Mouse (Mus musculus) liver, embryonic 15.5 days (tissue): ENCODE measurements around the gene Rgcc. TPM values are rescaled to one million over a fixed set of nuclear protein-coding genes. Genes with fewer than 3 reads are reported as not detected.

Experiments used
- ATAC-seq: fragments of 200-750 bp; cut with Nextera tagmentation; 2 replicates; pipeline ENCODE4 v1.8.0; 2017; ENCODE audit warnings: moderate number of reproducible peaks, mild to moderate bottlenecking, moderate library complexity; ENCODE audit not compliant: insufficient read depth
- H3K27ac ChIP-seq: fragments of 300-500 bp; sonication (generic); replicated peaks from 2 replicates; pipeline ENCODE4 v1.5.1; 2015; ENCODE audit warnings: mild to moderate bottlenecking, inconsistent platforms
- H3K27me3 ChIP-seq: fragments of 300-500 bp; sonication (generic); 2 replicates; pipeline ENCODE4 v1.6.1; 2015; ENCODE audit warnings: mild to moderate bottlenecking, inconsistent platforms
- H3K36me3 ChIP-seq: fragments of 300-500 bp; sonication (generic); replicated peaks from 2 replicates; pipeline ENCODE4 v1.6.1; 2015; ENCODE audit warnings: moderate library complexity, mild to moderate bottlenecking, inconsistent platforms
- H3K4me1 ChIP-seq: fragments of 300-500 bp; sonication (generic); replicated peaks from 2 replicates; pipeline ENCODE4 v1.6.1; 2015; ENCODE audit warnings: inconsistent platforms
- H3K4me2 ChIP-seq: fragments of 300-500 bp; sonication (generic); 2 replicates; pipeline ENCODE4 v1.6.1; 2015; ENCODE audit warnings: moderate library complexity, mild to moderate bottlenecking, inconsistent platforms
- H3K4me3 ChIP-seq: fragments of 300-500 bp; sonication (generic); replicated peaks from 2 replicates; pipeline ENCODE4 v1.5.1; 2015; ENCODE audit warnings: mild to moderate bottlenecking, inconsistent platforms
- H3K9ac ChIP-seq: fragments of 300-500 bp; sonication (generic); 2 replicates; pipeline ENCODE4 v1.6.1; 2015; ENCODE audit warnings: moderate library complexity, mild to moderate bottlenecking, inconsistent platforms
- H3K9me3 ChIP-seq: fragments of 300-500 bp; sonication (generic); replicated peaks from 2 replicates; pipeline ENCODE4 v1.6.1; 2016; ENCODE audit warnings: inconsistent platforms
- WGBS: fragments of 180-500 bp; shearing (Covaris S2); methylation state at CpG from one replicate; pipeline ENCODE4 v1.1.7; 2015; ENCODE audit warnings: mixed read lengths; ENCODE audit not compliant: insufficient replicate concordance; 5-methylcytosine and 5-hydroxymethylcytosine counted together
- polyA plus RNA-seq: library from polyadenylated mRNA; unstranded; fragments of >200 nt; fragmentation: Nextera tagmentation; extraction: Ambion mirVana; gene quantifications from 2 replicates; pipeline ENCODE4 v1.2.1, GENCODE M21; 2015

Rgcc gene
- polyA plus RNA-seq: 291 and 294 TPM in 2 replicates

DNA sequence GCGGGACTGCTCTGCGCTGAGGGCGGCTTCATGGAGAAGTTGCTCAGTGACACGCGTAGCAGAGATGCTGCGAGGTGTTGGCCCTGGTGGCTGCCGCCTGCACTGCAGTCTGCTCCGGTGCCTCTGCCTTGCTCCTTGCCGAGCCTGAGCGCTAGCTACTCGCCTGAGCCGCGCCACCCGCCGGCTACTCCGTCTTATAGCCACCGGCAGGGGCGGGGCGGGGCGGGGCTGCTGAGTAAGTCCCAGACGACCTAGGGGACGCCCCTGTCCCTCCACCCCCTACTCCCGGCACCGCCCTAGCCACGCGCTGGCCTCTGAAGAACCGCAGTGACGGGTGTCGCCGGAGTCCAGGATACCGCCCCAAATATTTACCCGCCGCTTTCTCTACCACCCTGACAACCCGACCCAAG is at the start of gene Rgcc:
Rgcc (minus strand) TSS at position 180 of the 410 bp plus-strand sequence.
- Histone ChIP-seq H3K4me3 (peak within 1 kb of the TSS; percentile 81), H3K9ac (peak within 1 kb of the TSS; percentile 91), H3K4me2 (peak within 1 kb of the TSS; percentile 76), H3K36me3 (peaks cover 33% of the 10 kb centered on the region), H3K9me3 (no peaks in the 10 kb centered on the region), H3K27me3 (no peaks in the 10 kb centered on the region), H3K27ac (peak within 1 kb of the TSS; percentile 92), H3K4me1 (peaks cover 71% of the 10 kb centered on the region)
- ATAC-seq: peak; percentile 95
- WGBS: under 1% methylated on average over 34 of the region's 34 CpGs

DNA sequence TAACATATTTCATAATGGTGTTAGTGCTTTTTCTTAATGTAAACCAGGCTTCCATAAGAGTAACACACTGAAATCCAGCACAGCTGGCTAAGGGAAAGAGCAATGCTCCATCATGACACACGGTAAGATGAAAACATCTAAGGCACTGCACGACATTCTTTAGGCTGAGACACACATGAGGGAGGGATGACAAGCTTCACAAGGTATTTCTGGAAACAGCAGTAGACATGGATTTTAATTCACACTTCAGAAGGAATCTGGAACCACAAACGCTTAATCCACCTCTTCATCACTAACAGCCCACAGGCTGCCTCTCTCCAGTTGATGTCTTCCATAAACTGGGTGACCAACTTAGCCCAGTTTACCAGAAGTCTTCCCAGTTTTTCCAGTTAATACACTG is 44.9 kb upstream of the Rgcc start:
- no peaks in the 10 kb centered on the region for H3K4me1 ChIP-seq
- H3K9me3 ChIP-seq: no peaks in the 10 kb centered on the region
- WGBS: 92% methylated on average over 3 of the region's 3 CpGs
- ATAC-seq: no peak
- H3K27me3 ChIP-seq: no peaks in the 10 kb centered on the region
- H3K36me3 ChIP-seq: peaks cover 69% of the 10 kb centered on the region
- no peak overlapping the region for H3K27ac ChIP-seq
- H3K4me3 ChIP-seq: no peak overlapping the region
- no peak overlapping the region for H3K4me2 ChIP-seq
- H3K9ac ChIP-seq: no peak overlapping the region

DNA sequence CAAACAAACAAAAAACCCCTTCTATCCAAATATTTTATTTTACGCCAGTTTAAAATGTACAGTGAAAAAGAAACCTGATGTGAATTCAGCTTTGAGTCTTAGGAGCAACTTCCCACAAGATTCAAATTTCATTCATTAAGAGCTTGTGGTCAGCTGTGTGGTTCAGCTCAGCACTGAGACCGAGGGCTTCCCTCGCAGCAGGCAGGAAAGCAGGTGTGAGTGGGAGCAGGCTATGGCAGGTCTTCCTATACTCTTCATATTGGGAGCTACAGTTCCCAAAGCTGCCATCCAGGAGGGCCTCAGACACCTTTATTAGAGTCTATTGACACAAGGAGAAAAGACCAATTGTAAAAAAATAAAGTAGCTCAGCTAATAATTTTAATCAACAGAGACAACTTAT is 34.2 kb upstream of the Rgcc start:
- H3K4me3 ChIP-seq: no peak overlapping the region

DNA sequence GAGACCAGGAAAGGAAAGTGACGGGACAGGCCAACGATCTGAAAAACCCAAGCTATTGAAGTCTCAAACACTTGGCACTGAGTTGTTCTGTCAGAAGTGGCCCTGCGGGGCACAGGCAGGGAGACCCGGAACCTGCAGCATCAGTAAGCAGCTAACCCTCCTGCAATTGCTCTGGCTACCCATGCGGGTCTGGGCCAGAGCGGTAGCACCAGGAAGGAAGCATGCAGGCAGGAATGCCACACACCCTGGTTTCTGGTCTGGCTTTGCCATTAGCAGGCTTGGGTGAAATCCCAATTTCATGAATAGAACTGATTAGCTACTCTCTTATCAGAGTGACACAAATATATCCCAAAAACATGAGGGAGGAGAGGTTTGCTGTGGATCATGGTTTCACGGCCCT is 30.5 kb upstream of the Rgcc start:
- Histone ChIP-seq H3K36me3 (peaks cover 32% of the 10 kb centered on the region), H3K27ac (peak overlapping the region; percentile 78), H3K27me3 (no peaks in the 10 kb centered on the region), H3K4me1 (peaks cover 25% of the 10 kb centered on the region), H3K4me3 (no peak overlapping the region), H3K4me2 (peak overlapping the region; percentile 83), H3K9me3 (no peaks in the 10 kb centered on the region), H3K9ac (no peak overlapping the region)
- 48% methylated on average over 7 of the region's 7 CpGs for WGBS
- no peak for ATAC-seq

More for the DNA sequence above, 34.2 kb upstream of the Rgcc start:
- H3K36me3 ChIP-seq: peaks cover 60% of the 10 kb centered on the region
- no peak overlapping the region for H3K9ac ChIP-seq
- H3K4me2 ChIP-seq: no peak overlapping the region
- no peaks in the 10 kb centered on the region for H3K27me3 ChIP-seq
- no peak overlapping the region for H3K27ac ChIP-seq
- ATAC-seq: no peak
- peaks cover 16% of the 10 kb centered on the region for H3K4me1 ChIP-seq
- 63% methylated on average over 3 of the region's 3 CpGs for WGBS
- H3K9me3 ChIP-seq: no peaks in the 10 kb centered on the region

DNA sequence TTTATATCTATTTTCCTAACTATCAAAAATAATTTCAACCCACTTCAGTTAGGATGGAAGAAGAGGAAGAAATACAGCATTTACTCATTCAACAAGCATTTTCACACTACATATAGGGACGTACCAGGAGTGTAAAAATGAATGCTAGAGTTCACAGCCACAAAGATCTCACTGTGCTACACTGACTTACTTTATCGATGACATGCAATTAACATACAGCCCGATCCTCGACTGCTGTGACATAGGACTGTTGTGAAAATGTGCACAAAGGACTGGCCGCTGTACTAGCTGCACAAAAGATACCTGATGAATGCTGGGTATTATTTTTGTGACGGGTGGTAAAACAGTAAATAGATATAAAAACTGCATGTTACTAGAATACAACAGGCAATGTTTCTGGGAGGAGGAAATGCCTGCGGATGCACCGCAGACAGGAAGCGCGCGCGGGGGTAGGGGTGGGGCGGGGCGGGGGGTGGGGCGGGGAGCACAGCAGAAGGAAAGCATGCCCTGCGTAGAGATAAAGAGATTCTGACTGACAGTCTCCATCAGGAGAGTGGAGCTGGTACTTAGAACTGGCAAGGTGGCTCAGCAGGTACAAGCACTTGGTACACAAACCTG is 29.6 kb upstream of the Rgcc start:
- Histone ChIP-seq H3K9ac (peak overlapping the region; percentile 43; the same call in 1 of the 2 replicates), H3K4me1 (peaks cover 31% of the 10 kb centered on the region), H3K27ac (peak overlapping the region; percentile 78), H3K9me3 (no peaks in the 10 kb centered on the region), H3K4me3 (peak overlapping the region; percentile 56), H3K4me2 (peak overlapping the region; percentile 83), H3K27me3 (no peaks in the 10 kb centered on the region), H3K36me3 (peaks cover 23% of the 10 kb centered on the region)
- ATAC-seq: peak; percentile 94
- 9% methylated on average over 16 of the region's 16 CpGs for WGBS

DNA sequence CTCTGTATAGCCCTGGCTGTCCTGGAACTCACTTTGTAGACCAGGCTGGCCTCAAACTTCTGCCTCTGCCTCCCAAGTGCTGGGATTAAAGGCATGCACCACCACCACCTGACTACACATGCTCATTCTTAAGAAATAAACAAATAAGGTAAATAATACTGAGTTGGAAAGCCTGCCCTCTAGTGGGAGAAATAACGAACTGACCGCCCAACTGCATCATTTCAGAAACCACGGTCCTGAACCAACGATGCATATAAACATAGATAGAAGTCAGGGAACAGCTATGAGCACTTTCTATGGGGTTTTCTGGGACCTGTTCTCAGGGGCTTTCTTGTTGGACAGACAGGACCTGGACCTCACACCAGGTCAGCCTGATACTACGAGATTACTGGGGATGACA is 25.6 kb upstream of the Rgcc start:
- Histone ChIP-seq H3K4me1 (peaks cover 26% of the 10 kb centered on the region), H3K4me2 (no peak overlapping the region), H3K9ac (no peak overlapping the region), H3K27ac (peak overlapping the region; percentile 39; the same call in 1 of the 2 replicates), H3K27me3 (no peaks in the 10 kb centered on the region), H3K9me3 (no peaks in the 10 kb centered on the region), H3K4me3 (no peak overlapping the region), H3K36me3 (no peaks in the 10 kb centered on the region)
- no peak for ATAC-seq
- WGBS: 18% methylated on average over 5 of the region's 5 CpGs

DNA sequence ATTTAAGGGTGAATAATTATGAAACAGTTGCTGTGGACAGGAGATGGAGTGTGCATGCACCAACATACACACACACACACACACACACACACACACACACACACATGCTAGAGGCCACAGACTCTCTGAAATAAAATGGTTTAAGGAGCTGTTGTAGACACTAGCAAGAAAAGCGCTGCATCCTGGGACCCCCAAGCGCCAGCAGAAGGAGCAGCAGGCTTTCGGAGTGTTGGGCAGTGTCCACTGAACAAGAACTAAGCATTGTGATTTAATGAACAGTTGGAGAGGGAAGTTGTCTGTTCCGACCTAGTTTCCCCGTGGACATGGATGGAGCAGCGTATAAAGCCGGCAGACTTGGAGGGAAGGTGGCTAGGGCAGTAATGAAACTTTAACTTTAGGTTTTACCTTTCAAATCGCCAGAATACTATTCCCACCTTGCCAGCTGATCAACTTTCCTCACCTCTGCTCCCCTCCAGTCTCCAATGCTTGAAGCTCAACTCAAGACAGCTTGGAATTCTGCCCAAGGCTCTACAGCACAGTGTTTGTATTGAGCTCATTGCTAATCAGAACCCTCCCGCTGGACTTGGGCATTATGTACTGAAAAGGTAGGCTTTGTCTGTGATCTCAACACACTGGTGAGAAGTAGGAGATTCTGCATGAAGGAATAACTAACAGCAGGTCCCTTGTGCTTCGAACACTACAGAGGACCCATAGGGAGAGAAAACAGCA is 22.8 kb upstream of the Rgcc start:
- 77% methylated on average over 10 of the region's 10 CpGs for WGBS
- Histone ChIP-seq H3K9me3 (no peaks in the 10 kb centered on the region), H3K27me3 (no peaks in the 10 kb centered on the region), H3K27ac (no peak overlapping the region), H3K4me1 (peaks cover 21% of the 10 kb centered on the region), H3K9ac (no peak overlapping the region), H3K4me3 (no peak overlapping the region), H3K36me3 (no peaks in the 10 kb centered on the region), H3K4me2 (no peak overlapping the region)
- ATAC-seq: no peak

DNA sequence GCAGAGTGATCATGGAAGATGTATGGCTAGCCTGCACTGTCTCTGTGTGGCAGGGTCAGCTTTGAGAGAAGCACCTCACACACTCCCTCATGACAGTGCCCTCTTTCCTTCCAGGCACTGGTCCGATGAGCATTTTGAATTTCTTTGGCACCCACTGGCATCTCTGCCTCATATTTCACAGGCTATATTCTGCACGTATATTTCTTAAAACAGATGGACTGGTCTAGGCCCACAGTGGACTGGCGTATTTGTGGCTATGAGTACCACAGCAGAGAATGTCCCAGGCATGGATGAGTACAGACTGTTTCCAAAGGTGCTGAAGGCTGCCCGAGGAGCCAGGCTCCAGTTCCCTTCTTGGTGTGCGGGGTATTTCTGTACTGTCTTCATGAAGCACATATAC is 20.4 kb upstream of the Rgcc start:
- Histone ChIP-seq H3K27ac (no peak overlapping the region), H3K9ac (no peak overlapping the region), H3K4me1 (peaks cover 15% of the 10 kb centered on the region), H3K9me3 (no peaks in the 10 kb centered on the region), H3K36me3 (no peaks in the 10 kb centered on the region), H3K4me2 (no peak overlapping the region), H3K4me3 (no peak overlapping the region), H3K27me3 (no peaks in the 10 kb centered on the region)
- ATAC-seq: no peak
- 68% methylated on average over 5 of the region's 5 CpGs for WGBS

DNA sequence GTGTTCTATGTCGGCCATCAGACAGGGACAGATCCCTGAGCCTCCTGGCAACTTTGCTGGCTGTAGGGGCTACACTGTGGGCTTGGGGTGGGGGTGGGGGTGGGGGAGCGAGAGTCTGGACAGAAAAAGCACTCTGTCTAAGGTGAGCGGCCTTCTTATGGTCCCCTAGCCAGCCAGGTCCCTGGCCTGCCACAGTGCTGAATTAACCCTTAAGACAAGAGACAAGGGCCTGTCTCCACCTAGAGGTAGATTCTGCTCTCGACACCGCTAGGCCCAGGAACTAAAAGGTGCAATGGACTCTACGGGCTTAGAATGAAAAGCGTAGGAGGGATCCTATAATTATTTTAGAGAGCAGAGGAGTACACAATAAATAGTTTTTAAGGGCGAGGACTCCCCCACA is 19.7 kb upstream of the Rgcc start:
- no peak overlapping the region for H3K9ac ChIP-seq
- no peaks in the 10 kb centered on the region for H3K9me3 ChIP-seq
- 34% methylated on average over 8 of the region's 8 CpGs for WGBS
- H3K4me3 ChIP-seq: no peak overlapping the region
- peaks cover 10% of the 10 kb centered on the region; the same call in 1 of the 2 replicates for H3K4me1 ChIP-seq
- H3K4me2 ChIP-seq: no peak overlapping the region
- H3K27ac ChIP-seq: no peak overlapping the region; the same call in 1 of the 2 replicates
- peak; percentile 74; the same call in 1 of the 2 replicates for ATAC-seq
- no peaks in the 10 kb centered on the region for H3K27me3 ChIP-seq
- H3K36me3 ChIP-seq: no peaks in the 10 kb centered on the region

DNA sequence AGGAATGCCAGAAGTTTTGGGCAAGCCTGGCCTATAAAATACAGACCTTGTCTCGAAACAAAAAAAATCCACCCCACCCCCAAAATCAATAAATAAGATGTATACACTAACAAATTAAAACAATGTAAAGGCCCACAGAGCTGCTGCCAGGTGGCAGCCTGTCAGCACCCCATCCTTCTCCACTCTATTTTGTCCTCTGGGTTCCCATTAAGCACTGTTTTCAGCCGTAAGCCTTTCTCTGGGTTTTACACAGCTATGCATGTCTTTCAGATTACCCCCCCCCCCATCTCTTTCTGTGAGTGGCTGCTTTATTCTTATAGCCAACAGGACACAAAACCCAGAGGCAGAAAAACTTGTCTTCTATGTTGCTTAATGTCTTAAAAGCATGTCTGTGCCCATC is 16.2 kb upstream of the Rgcc start:
- Histone ChIP-seq H3K4me2 (no peak overlapping the region), H3K27ac (no peak overlapping the region), H3K27me3 (no peaks in the 10 kb centered on the region), H3K36me3 (no peaks in the 10 kb centered on the region), H3K4me3 (no peak overlapping the region), H3K9ac (no peak overlapping the region), H3K4me1 (peaks cover 36% of the 10 kb centered on the region), H3K9me3 (no peaks in the 10 kb centered on the region)
- ATAC-seq: no peak
- WGBS: 80% methylated on average over 2 of the region's 2 CpGs

DNA sequence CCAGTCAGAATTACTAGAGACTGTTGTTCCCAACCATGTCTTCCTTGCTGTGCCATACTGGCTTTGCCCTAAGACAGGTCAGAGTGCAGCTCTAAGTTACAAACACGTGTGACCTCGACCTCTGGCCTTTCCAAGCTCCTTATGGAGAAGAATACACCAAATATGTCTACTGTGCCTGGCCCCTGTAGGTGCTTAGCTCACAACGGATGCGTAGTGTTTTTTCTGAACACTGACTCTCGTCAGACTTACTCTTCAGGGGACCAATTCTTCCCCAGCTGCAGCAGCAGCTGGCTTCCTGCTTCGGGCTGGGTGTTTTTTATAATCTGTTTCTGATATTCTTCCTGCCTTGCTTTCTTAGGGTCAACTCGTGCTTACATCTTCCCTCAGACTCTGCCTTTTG is 14.4 kb upstream of the Rgcc start:
- Histone ChIP-seq H3K4me3 (no peak overlapping the region), H3K4me2 (no peak overlapping the region), H3K27ac (no peak overlapping the region), H3K4me1 (peaks cover 33% of the 10 kb centered on the region), H3K36me3 (no peaks in the 10 kb centered on the region), H3K9me3 (no peaks in the 10 kb centered on the region), H3K27me3 (no peaks in the 10 kb centered on the region), H3K9ac (no peak overlapping the region)
- WGBS: 55% methylated on average over 7 of the region's 7 CpGs
- no peak; the same call in 1 of the 2 replicates for ATAC-seq
